Mouse (Mus musculus) testis, postnatal 10 days (tissue): Measurements from ENCODE around the gene Mcoln2.
A peak's percentile ranks its signal among the peaks of the same experiment; 100 is the strongest.

Experiments used
- DNase-seq: peaks from one replicate; pipeline ENCODE4 v3.0.0; 2021; ENCODE audit warnings: low spot score

Mcoln2 gene

DNA sequence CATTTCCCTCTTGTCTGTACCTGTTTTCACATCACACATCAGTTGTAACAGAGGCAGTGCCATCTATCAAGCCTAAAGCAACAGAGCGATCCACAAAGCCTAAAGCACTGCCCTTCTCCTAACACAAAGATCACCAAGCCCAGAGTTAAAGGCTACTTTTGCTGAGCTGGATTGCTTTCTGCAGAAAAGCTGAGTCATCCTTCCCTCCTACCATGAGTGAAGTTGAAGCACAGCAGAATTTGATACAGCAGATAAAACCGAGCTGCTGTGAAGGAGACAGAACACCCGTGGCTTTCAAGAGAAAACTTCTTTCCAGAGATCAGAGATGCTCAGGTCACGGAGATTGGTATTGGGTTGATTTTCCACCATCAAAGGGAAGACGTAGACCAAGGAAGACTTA, 3.5 kb upstream of the Mcoln2 start:
- DNase-seq: no peak

- peak; percentile 51 for DNase-seq
Measured at GRCm38 (mm10) chr3:146150058-146150400, 396 bp downstream of the Mcoln2 start.

- no peak for DNase-seq
Measured at GRCm38 (mm10) chr3:146150560-146150959, 927 bp downstream of the Mcoln2 start.

DNA sequence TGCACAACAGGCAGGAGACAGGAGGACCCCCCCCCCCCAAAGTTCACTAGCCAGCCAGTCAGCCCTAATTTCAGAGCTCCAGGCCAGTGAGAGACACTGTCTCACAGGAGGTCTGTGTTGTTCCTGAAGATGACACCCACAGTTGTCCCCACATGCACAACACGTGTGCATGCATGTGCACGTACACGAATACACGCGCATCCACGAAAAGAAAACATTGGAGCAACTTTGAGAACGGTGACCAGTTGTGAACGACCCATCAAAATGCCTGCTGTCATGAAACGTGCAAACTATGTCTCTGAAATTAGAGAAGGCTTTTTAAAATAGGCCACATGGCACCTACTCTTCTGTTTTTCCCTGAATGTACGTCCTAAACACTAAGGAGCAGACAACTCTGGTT, 1.7 kb downstream of the Mcoln2 start:
- no peak for DNase-seq

DNA sequence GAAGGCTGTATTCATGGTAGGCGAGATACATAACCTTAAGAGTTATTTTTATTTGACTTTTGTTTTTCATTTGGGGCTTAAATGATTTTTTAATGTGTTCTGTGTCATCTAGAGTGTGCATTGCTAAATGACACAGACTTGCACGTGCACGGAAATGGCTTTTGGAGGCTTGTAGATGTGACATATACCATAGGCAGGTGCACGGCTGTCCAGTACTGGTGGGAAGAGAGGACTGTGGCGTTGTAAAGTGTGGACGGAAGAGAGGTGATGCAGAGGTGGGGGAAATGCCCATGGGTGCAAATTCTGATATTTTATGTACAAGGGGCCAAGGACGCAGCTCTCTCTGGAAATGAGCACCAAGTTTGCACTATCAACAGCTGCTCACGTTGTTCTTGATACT, 2.1 kb downstream of the Mcoln2 start:
- DNase-seq: no peak

- DNase-seq: no peak
Measured at GRCm38 (mm10) chr3:146152348-146152747, 2.7 kb downstream of the Mcoln2 start.

GRCm38 (mm10) chr3:146152913-146153312, 3.3 kb downstream of the Mcoln2 start:
- no peak for DNase-seq

DNA sequence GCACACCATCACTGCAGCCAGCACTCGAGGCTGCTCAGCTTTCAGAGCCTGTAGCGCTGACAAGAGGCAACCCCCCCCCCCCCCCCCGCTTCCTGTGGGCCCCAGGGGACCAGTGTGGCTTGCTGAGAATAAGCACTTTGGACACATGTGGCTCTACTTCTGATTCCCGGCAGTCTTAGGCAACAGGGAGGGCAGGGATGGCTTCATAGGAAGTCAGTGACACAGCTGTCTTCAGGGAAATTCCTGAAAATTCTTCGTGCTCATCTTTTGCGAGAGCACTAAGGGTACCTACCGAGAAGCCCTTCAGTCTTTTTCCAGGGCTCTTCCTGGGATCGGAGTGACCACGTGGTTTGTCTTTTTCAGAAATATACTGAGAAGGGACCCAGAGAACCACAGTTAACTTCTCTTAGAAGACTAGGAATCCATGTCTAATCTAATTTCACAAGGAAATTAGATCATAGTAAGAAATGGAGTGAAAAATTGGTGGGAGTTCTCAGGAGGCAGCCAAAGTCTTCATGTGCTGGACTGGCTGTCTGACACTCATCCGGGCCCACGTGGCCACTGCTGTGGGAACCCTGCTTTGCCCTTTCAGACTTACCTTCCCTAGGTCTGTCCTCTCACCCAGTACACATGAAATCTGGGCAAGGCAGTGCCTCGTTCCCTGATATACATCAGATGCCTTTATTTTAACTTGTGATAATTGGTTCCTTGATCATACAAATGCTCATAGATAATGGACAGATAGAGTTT, 4.4 kb downstream of the Mcoln2 start:
- no peak for DNase-seq

DNA sequence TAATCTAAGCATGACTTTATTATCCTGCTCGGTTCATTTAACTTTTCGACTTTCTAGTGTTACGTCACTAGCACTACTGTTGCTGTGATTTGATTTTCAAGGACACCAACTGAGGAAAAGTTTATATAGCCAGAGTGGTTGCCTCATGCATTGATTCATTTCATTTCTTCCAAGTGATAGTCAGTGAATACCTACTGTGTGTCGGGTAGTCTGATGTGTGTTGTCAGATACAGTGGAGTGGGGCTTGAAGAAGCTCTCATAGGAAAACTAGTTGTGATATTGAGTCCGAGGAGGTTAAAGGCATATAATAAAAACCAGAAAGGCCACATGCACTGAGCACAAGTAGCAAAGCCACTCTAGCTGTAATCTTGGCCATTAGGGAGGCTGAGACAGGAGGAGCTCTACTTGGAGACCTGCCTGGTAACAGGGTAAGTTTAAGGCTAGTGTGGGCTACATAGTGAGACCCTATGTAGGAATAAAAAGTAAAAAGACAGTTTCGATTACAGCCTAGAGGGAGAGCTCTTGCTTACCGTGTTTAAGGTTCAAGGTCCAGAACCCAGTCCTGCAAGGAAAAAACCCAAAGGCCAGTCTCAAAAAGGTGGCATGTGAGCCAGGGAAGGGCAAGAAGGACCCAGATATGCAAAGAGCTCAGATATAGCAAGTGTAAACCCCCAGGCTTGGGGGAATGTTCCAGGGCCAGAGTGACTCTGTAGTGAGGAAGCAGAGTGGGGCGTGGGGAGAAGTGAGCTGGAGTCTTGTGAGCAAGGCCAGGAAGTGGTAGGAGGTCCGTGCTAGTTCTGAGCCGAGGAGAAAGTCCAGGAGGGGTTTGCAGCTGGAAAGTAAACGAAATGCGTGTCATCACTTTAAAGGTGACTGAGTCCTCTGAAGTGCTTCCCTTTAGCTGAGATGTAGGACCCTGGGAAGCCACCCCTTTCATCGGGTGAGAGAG, 6.3 kb downstream of the Mcoln2 start:
- no peak for DNase-seq

- DNase-seq: no peak
Measured at GRCm38 (mm10) chr3:146156811-146157210, 7.2 kb downstream of the Mcoln2 start.

GRCm38 (mm10) chr3:146158039-146158438, 8.4 kb downstream of the Mcoln2 start:
- no peak for DNase-seq

DNA sequence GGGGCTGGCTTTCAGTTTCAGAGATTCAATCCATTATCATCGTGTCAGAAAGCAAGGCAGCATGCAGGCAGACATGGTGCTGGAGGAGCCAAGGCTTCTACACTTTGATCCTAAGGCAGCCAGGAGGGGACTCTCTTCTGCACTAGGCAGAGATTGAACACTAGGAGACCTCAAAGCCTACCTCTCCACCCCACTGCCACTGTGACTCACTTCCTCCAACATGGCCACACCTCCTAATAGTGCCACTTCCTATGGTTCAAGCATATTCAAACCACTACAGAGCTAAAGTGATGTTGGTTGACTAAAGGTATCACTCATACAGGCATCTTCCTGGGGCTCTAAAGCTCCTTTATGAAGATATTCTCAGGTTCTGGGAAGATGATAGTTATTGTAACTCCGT, 9.7 kb downstream of the Mcoln2 start:
- DNase-seq: no peak

GRCm38 (mm10) chr3:146162197-146162596, 12.6 kb downstream of the Mcoln2 start:
- no peak for DNase-seq

DNA sequence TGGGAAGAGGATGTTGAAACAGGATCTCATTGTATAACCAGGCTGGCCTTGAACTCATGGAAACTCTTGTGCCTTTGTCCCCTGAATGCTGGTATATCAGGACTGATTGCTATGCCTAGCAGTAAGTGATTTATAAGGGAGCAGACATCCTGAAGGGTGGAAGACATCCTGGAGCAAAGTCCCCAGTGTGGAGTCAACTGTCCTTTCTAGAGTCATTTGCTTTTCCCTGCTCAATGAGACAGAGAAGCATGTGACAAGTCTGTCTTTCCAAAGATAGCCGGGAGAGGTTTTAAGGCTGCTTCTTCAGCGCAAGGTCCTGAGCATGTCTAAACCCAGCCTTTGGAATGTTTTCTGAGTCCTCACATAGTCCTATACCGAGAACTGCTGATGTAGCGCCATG, 19.7 kb downstream of the Mcoln2 start:
- DNase-seq: no peak

DNA sequence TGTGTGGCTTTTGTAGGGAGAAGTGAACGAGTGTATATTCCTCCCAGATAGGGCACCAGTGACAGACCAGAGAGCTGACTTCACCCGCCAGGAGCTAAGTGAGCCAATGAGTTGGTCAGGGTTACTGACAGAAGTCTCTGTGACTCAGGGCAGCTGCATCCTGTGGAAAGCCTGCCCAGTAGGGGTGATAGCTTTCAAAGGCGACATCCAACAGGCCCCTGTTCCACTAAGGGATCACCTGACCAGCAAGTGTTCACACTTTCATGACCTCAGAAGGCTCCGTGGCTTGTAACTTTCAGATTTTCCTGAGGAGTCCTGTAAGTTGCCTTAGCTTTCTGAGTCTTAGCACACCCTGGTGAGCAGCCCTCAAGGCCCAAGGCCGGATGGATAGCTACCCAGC, 23.4 kb downstream of the Mcoln2 start:
- no peak for DNase-seq

DNA sequence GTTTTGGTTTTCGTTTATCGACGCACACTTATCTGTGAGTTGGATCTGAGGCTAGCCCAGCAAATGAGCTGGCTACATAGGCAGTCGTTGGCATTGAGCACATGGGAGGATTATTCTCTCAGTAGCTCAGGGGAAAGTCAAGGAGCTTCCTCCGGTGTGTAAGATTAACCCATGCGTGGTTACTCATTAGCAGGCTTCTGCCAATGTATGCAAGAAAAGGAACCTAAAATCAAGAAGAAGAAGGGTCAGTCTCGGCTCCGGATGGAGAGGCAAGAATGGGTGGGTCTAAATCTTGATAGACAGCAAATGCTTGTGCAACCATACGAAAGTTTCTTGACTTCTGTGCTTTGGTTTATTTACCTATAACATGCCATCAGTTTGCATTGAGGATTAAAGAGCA, 24.6 kb downstream of the Mcoln2 start:
- DNase-seq: no peak

DNA sequence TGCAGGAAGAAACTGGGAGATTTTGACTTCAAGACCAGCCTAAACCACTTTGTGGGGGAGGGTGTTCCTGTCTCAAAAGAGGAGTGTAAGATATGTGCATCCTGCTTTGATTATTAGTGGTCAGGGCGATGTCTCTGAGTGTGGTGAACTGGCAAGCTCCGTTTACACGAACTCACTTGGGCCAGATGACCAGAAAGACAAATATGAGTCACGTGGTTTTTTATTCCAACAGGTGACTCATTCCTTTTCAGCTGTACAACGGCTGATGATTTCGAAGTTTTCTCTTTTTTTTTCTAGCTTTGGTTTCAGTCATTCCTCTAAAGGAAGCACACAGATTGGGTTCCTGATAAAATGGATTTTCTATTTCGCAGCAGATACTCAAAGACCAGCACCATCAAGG, 27.7 kb downstream of the Mcoln2 start:
- DNase-seq: no peak

- peak; percentile 91 for DNase-seq
Measured at GRCm38 (mm10) chr3:146177748-146178582, 28.3 kb downstream of the Mcoln2 start.

DNA sequence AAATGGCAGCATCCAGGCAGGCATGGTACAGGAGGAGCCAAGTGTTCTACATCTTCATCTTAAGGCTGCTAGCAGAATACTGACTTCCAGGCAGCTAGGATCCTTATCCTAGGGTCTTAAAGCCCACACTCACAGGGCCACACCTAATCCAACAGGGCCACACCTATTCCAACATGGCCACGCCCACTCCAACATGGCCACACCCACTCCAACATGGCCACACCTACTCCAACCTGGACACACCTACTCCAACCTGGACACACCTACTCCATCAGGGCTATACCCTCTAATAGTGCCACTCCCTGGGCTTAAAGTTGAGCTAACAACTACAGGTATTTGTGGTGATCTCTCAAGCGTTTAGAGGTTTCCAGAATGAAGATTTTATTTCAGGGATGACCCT, 30.7 kb downstream of the Mcoln2 start:
- DNase-seq: peak; percentile 52

- peak; percentile 88 for DNase-seq
Measured at GRCm38 (mm10) chr3:146180986-146181385, 31.4 kb downstream of the Mcoln2 start.

GRCm38 (mm10) chr3:146184992-146185657, 35.5 kb downstream of the Mcoln2 start:
- DNase-seq: peak; percentile 69

GRCm38 (mm10) chr3:146186033-146186432, 36.4 kb downstream of the Mcoln2 start:
- no peak for DNase-seq
